Mouse (Mus musculus) thymus, adult 2 months (tissue): ENCODE results near the gene H2-Eb1. TPM values are rescaled to one million over a fixed set of nuclear protein-coding genes. Genes with fewer than 3 reads are reported as not detected.
A peak's percentile ranks its signal among the peaks of the same experiment; 100 is the strongest.

Experiments
- DNase-seq: peaks from one replicate; pipeline ENCODE4 v3.0.0; 2021
- H3K27ac ChIP-seq: fragments of 200-500 bp; 2 replicates; pipeline ENCODE4 v1.5.1; 2012; ENCODE audit warnings: low read length, control low read depth; ENCODE audit not compliant: control insufficient read depth, insufficient read depth
- H3K27me3 ChIP-seq: fragments of 200-500 bp; 2 replicates; pipeline ENCODE4 v1.6.1; 2012; ENCODE audit warnings: mild to moderate bottlenecking, low read length, moderate library complexity, mixed read lengths; ENCODE audit not compliant: control insufficient read depth, insufficient read depth
- H3K36me3 ChIP-seq: fragments of 200-500 bp; 2 replicates; pipeline ENCODE4 v1.6.1; 2012; ENCODE audit warnings: mild to moderate bottlenecking, low read length, moderate library complexity; ENCODE audit not compliant: control insufficient read depth, insufficient read depth
- H3K4me1 ChIP-seq: fragments of 200-500 bp; replicated peaks from 2 replicates; pipeline ENCODE4 v1.6.1; 2012; ENCODE audit warnings: low read length; ENCODE audit not compliant: control insufficient read depth, insufficient read depth
- H3K4me3 ChIP-seq: fragments of 200-500 bp; 2 replicates; pipeline ENCODE4 v1.5.1; 2012; ENCODE audit warnings: mild to moderate bottlenecking, low read length, control low read depth, moderate library complexity; ENCODE audit not compliant: control insufficient read depth, insufficient read depth
- CTCF ChIP-seq: fragments of 200-500 bp; IDR thresholded peaks from 2 replicates; pipeline ENCODE4 v1.5.1; 2012; ENCODE audit warnings: mild to moderate bottlenecking, control low read depth, low read length, moderate library complexity, borderline replicate concordance; ENCODE audit not compliant: control insufficient read depth, poor library complexity, insufficient read depth; ENCODE audit errors: extremely low read depth
- POLR2A ChIP-seq: fragments of 200-500 bp; IDR thresholded peaks from 2 replicates; pipeline ENCODE4 v1.6.1; 2012; ENCODE audit warnings: mild to moderate bottlenecking, low read length, control low read depth, moderate library complexity; ENCODE audit not compliant: control insufficient read depth, poor library complexity, insufficient read depth; ENCODE audit errors: extremely low read depth
- WGBS: fragments of 180-500 bp; shearing (Covaris S2); methylation state at CpG from one replicate; pipeline ENCODE4 v1.1.7; 2018; 5-methylcytosine and 5-hydroxymethylcytosine counted together
- polyA plus RNA-seq: library from polyadenylated mRNA; depleted of rRNA; stranded (reverse); fragments of >200 nt; gene quantifications from 2 replicates; pipeline ENCODE4 v1.2.3, GENCODE M21; 2012

The H2-Eb1 gene
- polyA plus RNA-seq, 1 experiment, result 666 TPM

DNA sequence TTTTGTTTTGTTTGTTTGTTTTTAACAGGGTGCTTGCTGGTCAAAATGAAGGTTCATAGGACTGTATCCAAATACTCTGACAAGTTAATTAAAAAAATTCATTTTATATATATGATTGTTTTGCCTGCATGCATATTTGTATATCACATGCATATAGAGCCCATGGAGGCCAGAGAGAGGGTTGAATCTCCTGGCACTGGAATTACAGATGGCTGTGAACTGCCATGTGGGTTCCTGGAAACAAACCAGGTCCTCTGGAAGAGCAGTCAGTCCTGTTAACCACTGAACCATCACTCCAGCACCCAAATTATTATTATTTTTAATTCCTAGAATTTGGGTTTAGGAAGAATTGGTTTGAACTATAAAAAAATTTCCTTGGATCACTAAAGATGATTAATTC is 10.4 kb upstream of the H2-Eb1 start:
- H3K4me3 ChIP-seq, result no peak overlapping the region
- no peaks in the 10 kb centered on the region for H3K36me3 ChIP-seq
- no peaks in the 10 kb centered on the region for H3K27me3 ChIP-seq
- no peak for DNase-seq
- H3K4me1 ChIP-seq, result peaks cover 7% of the 10 kb centered on the region
- H3K27ac ChIP-seq, result no peak overlapping the region
- no peak for TF ChIP-seq POLR2A
- no peak for TF ChIP-seq CTCF

DNA sequence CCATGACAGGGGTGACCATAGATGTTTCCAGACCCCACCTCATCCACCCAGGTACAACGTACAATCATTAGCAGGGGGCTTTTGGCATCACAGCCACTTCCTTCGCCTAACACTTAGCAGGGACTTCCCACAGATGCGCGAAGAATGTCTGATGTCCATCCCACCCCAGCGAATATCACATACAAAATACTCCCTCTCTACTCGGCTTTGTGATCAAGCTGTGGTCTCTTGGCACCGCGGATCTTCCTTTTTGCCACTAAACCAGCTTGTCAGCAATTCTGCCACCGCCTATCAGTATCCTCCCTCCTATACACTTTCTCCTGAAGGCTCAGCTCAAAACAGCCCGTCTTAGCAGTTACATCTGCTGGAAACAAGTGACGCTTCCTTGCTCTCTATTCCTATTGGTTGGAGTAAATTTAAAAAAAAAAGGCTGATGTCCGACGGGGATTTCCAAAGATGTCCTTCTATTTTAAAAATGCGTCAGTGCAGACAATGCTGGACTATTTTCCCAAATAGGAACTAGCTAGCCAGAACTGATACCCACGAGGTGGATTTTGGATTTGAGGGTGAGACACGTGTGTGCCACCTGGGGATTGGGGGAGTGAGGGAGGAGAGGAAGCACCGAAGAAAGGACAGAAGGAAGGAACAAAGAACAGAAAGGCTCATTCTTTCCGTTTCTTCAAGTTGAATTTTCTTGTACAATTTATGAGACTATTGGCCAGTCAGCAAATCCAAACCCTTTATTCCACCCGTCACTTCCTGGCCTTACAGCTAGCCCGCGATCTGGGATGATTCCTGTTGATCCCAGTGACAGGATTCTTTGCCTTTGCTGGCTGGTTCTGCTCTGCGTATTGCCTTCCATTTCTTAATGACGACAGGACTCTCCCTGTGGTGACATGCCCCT is 9.5 kb upstream of the H2-Eb1 start:
- WGBS, result 33% methylated on average over 23 of the region's 23 CpGs
- Histone ChIP-seq H3K36me3 (no peaks in the 10 kb centered on the region), H3K4me1 (peaks cover 7% of the 10 kb centered on the region), H3K27ac (peak overlapping the region; percentile 35; the same call in 1 of the 2 replicates), H3K4me3 (no peak overlapping the region), H3K27me3 (no peaks in the 10 kb centered on the region)
- TF ChIP-seq CTCF (no peak), POLR2A (no peak)
- peak; percentile 34 for DNase-seq

DNA sequence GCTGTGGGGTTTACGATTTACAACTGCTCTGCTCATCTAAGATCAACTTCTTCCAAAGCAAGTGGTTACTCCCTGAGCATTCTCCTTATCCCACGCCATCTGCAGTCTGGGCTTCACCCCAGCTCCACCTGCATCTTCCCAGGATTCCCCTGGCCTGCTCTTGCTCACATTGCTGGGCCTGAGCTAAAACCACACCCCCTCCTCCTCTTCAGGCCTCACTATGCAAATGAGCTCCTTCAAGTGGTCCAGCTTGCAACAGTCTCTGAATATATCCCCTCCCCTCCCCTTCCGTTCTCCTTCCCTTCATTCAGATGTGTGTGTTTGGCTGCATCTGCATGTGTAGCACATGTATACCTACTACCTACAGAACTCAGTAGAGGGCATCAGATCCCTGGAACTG is 6.3 kb upstream of the H2-Eb1 start:
- TF ChIP-seq POLR2A (no peak), CTCF (no peak)
- 72% methylated on average over 3 of the region's 3 CpGs for WGBS
- H3K4me3 ChIP-seq, result no peak overlapping the region
- DNase-seq, result no peak
- H3K27ac ChIP-seq, result 0 out of 2 replicates have a peak overlapping the region, but pooled peaks have one; percentile 18
- H3K36me3 ChIP-seq, result no peaks in the 10 kb centered on the region
- no peaks in the 10 kb centered on the region for H3K27me3 ChIP-seq
- peaks cover 3% of the 10 kb centered on the region for H3K4me1 ChIP-seq

DNA sequence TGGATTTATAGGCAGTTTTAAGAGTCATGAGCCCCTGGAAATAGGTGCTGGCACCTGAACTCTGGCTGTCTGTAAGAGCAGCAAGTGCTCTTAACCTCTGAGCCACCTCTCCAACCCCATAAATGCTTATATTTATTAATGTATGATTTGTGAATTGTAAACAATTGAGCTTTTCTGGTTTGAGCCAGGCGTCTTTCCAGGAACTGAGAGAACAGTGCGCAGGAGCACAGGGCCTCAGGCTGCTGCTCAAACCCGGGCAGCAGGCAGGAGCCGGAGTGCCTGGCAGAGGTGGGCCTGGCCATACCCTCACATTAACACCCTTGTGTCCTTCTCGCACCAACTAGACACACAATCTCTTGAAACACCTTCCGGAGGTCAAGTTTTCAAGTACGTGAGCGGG is 5.6 kb upstream of the H2-Eb1 start:
- TF ChIP-seq CTCF, result no peak
- no peak for TF ChIP-seq POLR2A
- Histone ChIP-seq H3K4me3 (no peak overlapping the region), H3K4me1 (peaks cover 6% of the 10 kb centered on the region), H3K36me3 (no peaks in the 10 kb centered on the region), H3K27me3 (no peaks in the 10 kb centered on the region), H3K27ac (no peak overlapping the region)
- no peak for DNase-seq
- 97% methylated on average over 8 of the region's 8 CpGs for WGBS

DNA sequence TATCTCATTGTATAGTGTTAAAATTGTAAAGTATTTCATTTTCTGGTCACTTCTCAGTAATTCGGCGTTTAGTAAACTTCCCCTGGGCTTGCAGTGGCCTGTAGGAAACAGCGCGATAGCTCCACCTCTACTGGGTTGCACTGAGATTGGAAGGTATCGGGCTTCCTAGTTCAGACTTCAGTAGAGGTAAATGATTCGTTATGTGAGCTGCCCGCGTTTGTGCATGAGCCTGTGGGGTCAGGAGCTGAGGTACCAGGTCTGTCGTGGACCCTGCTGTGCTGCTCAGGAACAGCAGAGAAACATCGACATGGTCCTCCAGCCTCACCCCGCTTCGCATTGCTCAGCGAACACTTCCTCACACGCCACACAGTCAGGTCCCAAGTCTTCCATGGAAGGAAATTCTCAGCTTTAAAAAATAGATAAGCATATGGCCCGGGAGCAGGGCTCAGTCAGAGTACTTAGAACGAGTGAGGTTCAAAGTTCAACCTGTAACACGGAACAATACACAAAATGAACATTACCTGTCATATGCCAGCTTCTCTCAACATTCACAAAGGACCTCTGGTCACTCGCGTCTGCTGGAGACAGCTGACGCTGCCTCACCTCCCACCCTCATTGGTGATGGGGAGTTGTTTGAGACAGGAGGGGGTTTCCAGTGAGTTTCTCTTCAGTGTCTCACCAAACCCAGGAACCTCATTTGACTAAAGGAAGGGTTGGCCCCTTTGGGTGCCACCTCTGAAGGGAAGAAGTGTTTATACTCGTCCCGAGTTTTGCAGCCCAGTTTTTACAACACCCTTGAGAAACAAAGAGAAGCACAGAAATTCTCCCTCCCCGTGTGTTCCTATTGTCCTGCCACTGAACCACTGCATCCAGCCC is 4.7 kb upstream of the H2-Eb1 start:
- WGBS, result 82% methylated on average over 23 of the region's 23 CpGs
- Histone ChIP-seq H3K27me3 (no peaks in the 10 kb centered on the region), H3K27ac (peak overlapping the region; percentile 74; the same call in 1 of the 2 replicates), H3K4me3 (no peak overlapping the region), H3K36me3 (no peaks in the 10 kb centered on the region), H3K4me1 (peaks cover 6% of the 10 kb centered on the region)
- TF ChIP-seq POLR2A (no peak), CTCF (no peak)
- no peak for DNase-seq

DNA sequence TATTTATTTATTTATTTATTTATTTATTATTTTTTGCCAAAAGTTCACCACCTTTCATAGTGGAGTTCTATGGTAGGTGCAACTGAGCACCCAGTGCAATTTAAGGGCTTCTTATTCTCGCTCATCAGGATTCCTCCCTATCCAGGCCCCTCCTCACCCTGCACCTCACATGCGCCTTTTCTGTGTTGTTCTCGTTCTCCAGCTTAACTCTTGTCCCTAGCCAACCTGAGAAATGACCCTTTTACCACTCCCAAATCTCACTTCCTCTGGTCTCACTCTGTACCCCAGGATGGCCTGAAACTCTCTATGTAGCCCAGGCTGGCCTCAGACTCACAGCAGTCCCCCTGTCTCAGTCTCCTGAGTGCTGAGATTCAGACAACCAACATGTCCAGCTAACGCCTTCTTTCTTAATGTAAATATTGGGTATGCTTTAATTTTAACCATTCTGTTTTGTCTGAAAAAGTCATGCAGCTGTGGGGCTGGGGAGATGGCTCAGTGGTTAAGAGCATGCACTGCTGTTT is 3.9 kb upstream of the H2-Eb1 start:
- TF ChIP-seq POLR2A (no peak), CTCF (no peak)
- no peak overlapping the region for H3K4me3 ChIP-seq
- H3K4me1 ChIP-seq, result peaks cover 6% of the 10 kb centered on the region
- peak overlapping the region; percentile 47; the same call in 1 of the 2 replicates for H3K27ac ChIP-seq
- DNase-seq, result no peak
- no peaks in the 10 kb centered on the region for H3K27me3 ChIP-seq
- WGBS, result 93% methylated on average over 4 of the region's 4 CpGs
- no peaks in the 10 kb centered on the region for H3K36me3 ChIP-seq
